ENCODE assay signal across 19 mouse cellular contexts in the genomic region with DNA sequence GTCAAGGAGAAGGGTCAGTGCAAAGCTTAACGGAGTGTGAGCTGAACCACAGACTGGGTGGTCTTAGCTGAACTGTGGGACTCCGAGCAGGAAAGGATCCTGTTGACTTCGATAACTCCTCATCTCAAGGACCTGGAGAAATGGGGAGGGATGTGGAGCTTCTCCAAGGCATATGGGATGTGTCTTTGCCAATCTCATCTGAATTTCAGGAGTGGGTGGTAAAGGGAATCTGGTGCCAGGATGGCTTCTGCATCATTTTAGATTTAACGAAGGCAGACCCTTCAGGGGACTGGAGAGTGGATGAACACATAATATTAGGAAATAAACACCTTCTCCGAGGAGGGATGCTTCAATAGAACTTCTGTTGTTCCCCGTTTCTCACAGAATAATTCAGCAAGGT.
A peak's percentile ranks its signal among the peaks of the same experiment; 100 is the strongest.
DNase-seq lines count a peak whose midpoint lies in the region; ATAC-seq and TF ChIP-seq lines count a peak whose summit lies in the region.
"Had no signal": no experiment of that assay in that cellular context is flagged by ENCODE, and none has a peak within 500 bp of the region (broad histone marks: within the 10 kb centered on the region; RNA-seq: fewer than 3 reads in every experiment).

No protein-coding gene starts in this region.

- no peak for TF ChIP-seq POLR2A in kidney, adult 2 months (IDR thresholded peaks at IDR 0.05; ENCODE audit: low read depth, low read length)
- TF ChIP-seq POLR2A in brain, embryonic 14.5 days (IDR thresholded peaks at IDR 0.05; ENCODE audit: borderline replicate concordance, extremely low read depth, insufficient read depth, insufficient read length, poor library complexity, severe bottlenecking): no peak

- no peaks in the 10 kb centered on the region for H3K27me3 ChIP-seq in kidney, postnatal 0 days (ENCODE audit: insufficient read depth, low read length)
- no peaks in the 10 kb centered on the region for H3K27me3 ChIP-seq in kidney, adult 2 months (replicated peaks; ENCODE audit: control insufficient read depth, insufficient read depth, low read length)
- H3K27me3 ChIP-seq: heart, embryonic 15.5 days; limb, embryonic 15.5 days; stomach, embryonic 15.5 days had no signal

- no peaks in the 10 kb centered on the region for H3K36me3 ChIP-seq in kidney, postnatal 0 days (ENCODE audit: insufficient read depth, low read length)
- no peaks in the 10 kb centered on the region for H3K36me3 ChIP-seq in kidney, adult 2 months (ENCODE audit: control insufficient read depth, insufficient read depth, low read length)
- H3K36me3 ChIP-seq: embryonic facial prominence, embryonic 10.5 days; heart, embryonic 15.5 days; limb, embryonic 15.5 days; stomach, embryonic 15.5 days had no signal

- no peak overlapping the region for H3K4me2 ChIP-seq in kidney, postnatal 0 days (ENCODE audit: low read length)
- H3K4me2 ChIP-seq: heart, embryonic 15.5 days; limb, embryonic 15.5 days; stomach, embryonic 15.5 days had no signal

- H3K4me1 ChIP-seq in kidney, postnatal 0 days (replicated peaks; ENCODE audit: insufficient read depth, low read length): no peaks in the 10 kb centered on the region
- no peaks in the 10 kb centered on the region for H3K4me1 ChIP-seq in kidney, adult 2 months (ENCODE audit: control insufficient read depth, insufficient read depth, low read length)
- H3K4me1 ChIP-seq: embryonic facial prominence, embryonic 10.5 days; heart, embryonic 15.5 days; limb, embryonic 15.5 days; stomach, embryonic 15.5 days had no signal

- no peak overlapping the region for H3K27ac ChIP-seq in kidney, postnatal 0 days
- H3K27ac ChIP-seq in kidney, adult 2 months (ENCODE audit: insufficient read depth, low read depth, low read length): no peak overlapping the region
- H3K27ac ChIP-seq: embryonic facial prominence, embryonic 10.5 days; heart, embryonic 15.5 days; limb, embryonic 15.5 days; stomach, embryonic 15.5 days had no signal

- peak; percentile 14 for DNase-seq in kidney, postnatal 0 days (ENCODE audit: low spot score)
- DNase-seq in kidney, adult 2 months: no peak
- DNase-seq in brain, embryonic 14.5 days (ENCODE audit: low read depth): peak; percentile 21
- DNase-seq in layer of hippocampus, adult 18-20 months (ENCODE audit: low spot score in 2 of 2): peak; percentile 49 to 68
- DNase-seq in left cerebral cortex, postnatal 36 days (ENCODE audit: low spot score in 2 of 2): peak; percentile 15 to 21
- DNase-seq in urinary bladder, adult 2 months (ENCODE audit: low spot score): no peak
- no peak for DNase-seq in adrenal gland, adult 8-10 months
- DNase-seq: adrenal gland, postnatal 14 days; cerebellum, postnatal 25 days; kidney, adult 8-10 months; lung, adult 18-20 months; spleen, adult 18-20 months had no signal

- H3K4me3 ChIP-seq in kidney, postnatal 0 days (replicated peaks; ENCODE audit: low read depth, low read length): no peak overlapping the region
- no peak overlapping the region for H3K4me3 ChIP-seq in kidney, adult 2 months (ENCODE audit: insufficient read depth, low read depth, low read length)
- H3K4me3 ChIP-seq: embryonic facial prominence, embryonic 10.5 days; erythroblast, embryonic 14.5 days; heart, embryonic 15.5 days; limb, embryonic 15.5 days; stomach, embryonic 15.5 days had no signal

- H3K9me3 ChIP-seq in kidney, postnatal 0 days (replicated peaks; ENCODE audit: low read length): no peaks in the 10 kb centered on the region
- H3K9me3 ChIP-seq: embryonic facial prominence, embryonic 10.5 days; heart, embryonic 15.5 days; limb, embryonic 15.5 days; stomach, embryonic 15.5 days had no signal

- 61% methylated on average over 6 of the region's 6 CpGs for WGBS in kidney, postnatal 0 days
- 50% methylated on average over 6 of the region's 6 CpGs for WGBS in kidney, adult 2 months

- intact Hi-C loops in left cerebral cortex, postnatal 36 days (cut with DNase I): no loop called here

- no peak for TF ChIP-seq CTCF in kidney, postnatal 0 days (IDR thresholded peaks at IDR 0.05; ENCODE audit: low read depth)
- no peak for TF ChIP-seq CTCF in kidney, adult 2 months (conservative IDR thresholded peaks at IDR 0.05; ENCODE audit: insufficient read depth, insufficient read length, low read depth, low read length)
- no peak for TF ChIP-seq CTCF in brain, embryonic 14.5 days (IDR thresholded peaks at IDR 0.05; ENCODE audit: borderline replicate concordance, extremely low read depth, insufficient read depth, insufficient read length)

- ATAC-seq in kidney, postnatal 0 days (replicated peaks; ENCODE audit: low FRiP score, low read depth): no peak
- ATAC-seq: CD4-positive, CD25-positive, alpha-beta regulatory T cell, adult 4 months; midbrain, embryonic 16.5 days had no signal

- H3K9ac ChIP-seq in kidney, postnatal 0 days (ENCODE audit: low read depth, low read length): no peak overlapping the region
- H3K9ac ChIP-seq: heart, embryonic 15.5 days; limb, embryonic 15.5 days; stomach, embryonic 15.5 days had no signal

Comparison
In these comparisons a context has a peak if more than half of its experiments do, and no peak if none do; other contexts are left out.
1. DNase-seq: peak in kidney, postnatal 0 days (single experiment), brain, embryonic 14.5 days (single experiment), layer of hippocampus, adult 18-20 months (2 of 2) and left cerebral cortex, postnatal 36 days (2 of 2); none in kidney, adult 2 months (single experiment), urinary bladder, adult 2 months (single experiment) and adrenal gland, adult 8-10 months (single experiment).